8 mouse cellular contexts compared by ENCODE assay signal in genomic region chr4:132767914-132768876, GRCm38 (mm10). TPM values are rescaled to one million over a fixed set of nuclear protein-coding genes. Genes with fewer than 3 reads are reported as not detected.
A peak's percentile ranks its signal among the peaks of the same experiment; 100 is the strongest.
DNase-seq lines count a peak whose midpoint lies in the region; ATAC-seq and TF ChIP-seq lines count a peak whose summit lies in the region.

TSS of gene Rpa2 (plus strand) at chr4:132768332.

- H3K9me3 ChIP-seq in embryonic facial prominence, embryonic 14.5 days (ENCODE audit: control insufficient read depth, low read length) = no peaks in the 10 kb centered on the region
- H3K9me3 ChIP-seq in limb, embryonic 13.5 days = no peaks in the 10 kb centered on the region
- no peaks in the 10 kb centered on the region for H3K9me3 ChIP-seq in midbrain, embryonic 16.5 days (replicated peaks; ENCODE audit: control insufficient read depth, low read length, poor library complexity, severe bottlenecking)

- H3K4me2 ChIP-seq in embryonic facial prominence, embryonic 14.5 days (ENCODE audit: low read depth, low read length) = peak within 1 kb of the TSS; percentile 84
- H3K4me2 ChIP-seq in limb, embryonic 13.5 days (replicated peaks) = peak within 1 kb of the TSS; percentile 82
- H3K4me2 ChIP-seq in midbrain, embryonic 16.5 days (ENCODE audit: low read length) = peak within 1 kb of the TSS; percentile 95

- peak within 1 kb of the TSS; percentile 87 for H3K9ac ChIP-seq in embryonic facial prominence, embryonic 14.5 days (ENCODE audit: low read depth, low read length)
- peak within 1 kb of the TSS; percentile 74 for H3K9ac ChIP-seq in heart, adult 2 months (ENCODE audit: low read depth, low read length)
- H3K9ac ChIP-seq in limb, embryonic 13.5 days = peak within 1 kb of the TSS; percentile 89
- peak within 1 kb of the TSS; percentile 65 for H3K9ac ChIP-seq in midbrain, embryonic 16.5 days (ENCODE audit: low read depth, low read length)

- DNase-seq in 3T3-L1 (ENCODE audit: low read depth, low spot score) = peak; percentile 100
- DNase-seq in adrenal gland, postnatal 4 days (ENCODE audit: low spot score in 2 of 2) = peak; percentile 93 to 95
- DNase-seq in embryonic facial prominence, embryonic 14.5 days (ENCODE audit: low spot score) = peak; percentile 100
- peak; percentile 97 to 98 for DNase-seq in heart, adult 2 months
- peak; percentile 99 to 100 for DNase-seq in kidney, adult 8-10 months
- DNase-seq in spleen, postnatal 10 days (ENCODE audit: low spot score in 2 of 2) = peak; percentile 97 to 99

- H3K36me3 ChIP-seq in embryonic facial prominence, embryonic 14.5 days (ENCODE audit: control insufficient read depth, insufficient read depth, low read length) = peaks cover 32% of the 10 kb centered on the region
- H3K36me3 ChIP-seq in heart, adult 2 months (ENCODE audit: control insufficient read depth, insufficient read depth, low read length) = no peaks in the 10 kb centered on the region
- H3K36me3 ChIP-seq in limb, embryonic 13.5 days = peaks cover 32% of the 10 kb centered on the region
- no peaks in the 10 kb centered on the region for H3K36me3 ChIP-seq in midbrain, embryonic 16.5 days (ENCODE audit: control insufficient read depth, insufficient read depth, low read length)

- peak; percentile 76 for TF ChIP-seq EP300 in heart, adult 2 months (IDR thresholded peaks at IDR 0.05; ENCODE audit: insufficient read depth, low read depth, low read length)

- ATAC-seq in embryonic facial prominence, embryonic 14.5 days (ENCODE audit: low read depth) = peak; percentile 97
- peak; percentile 97 for ATAC-seq in limb, embryonic 13.5 days (ENCODE audit: low FRiP score, low read depth)
- peak; percentile 97 for ATAC-seq in midbrain, embryonic 16.5 days

- H3K4me3 ChIP-seq in embryonic facial prominence, embryonic 14.5 days (ENCODE audit: low read depth, low read length) = peak within 1 kb of the TSS; percentile 89
- H3K4me3 ChIP-seq in heart, adult 2 months = peak within 1 kb of the TSS; percentile 64
- H3K4me3 ChIP-seq in limb, embryonic 13.5 days = peak within 1 kb of the TSS; percentile 93
- peak within 1 kb of the TSS; percentile 82 for H3K4me3 ChIP-seq in midbrain, embryonic 16.5 days (ENCODE audit: low read depth, low read length)

- no peaks in the 10 kb centered on the region for H3K4me1 ChIP-seq in embryonic facial prominence, embryonic 14.5 days (ENCODE audit: control insufficient read depth, insufficient read depth, low read length)
- peaks cover 2% of the 10 kb centered on the region for H3K4me1 ChIP-seq in heart, adult 2 months (ENCODE audit: control insufficient read depth, insufficient read depth, low read length)
- peaks cover 10% of the 10 kb centered on the region for H3K4me1 ChIP-seq in limb, embryonic 13.5 days
- H3K4me1 ChIP-seq in midbrain, embryonic 16.5 days (ENCODE audit: control insufficient read depth, insufficient read depth, low read length) = peaks cover 8% of the 10 kb centered on the region

- under 1% methylated on average over 52 of the region's 71 CpGs for WGBS in embryonic facial prominence, embryonic 14.5 days
- under 1% methylated on average over 67 of the region's 71 CpGs for WGBS in heart, adult 2 months
- under 1% methylated on average over 71 of the region's 71 CpGs for WGBS in limb, embryonic 13.5 days
- under 1% methylated on average over 71 of the region's 71 CpGs for WGBS in midbrain, embryonic 16.5 days

- peak within 1 kb of the TSS; percentile 83 for H3K27ac ChIP-seq in embryonic facial prominence, embryonic 14.5 days (replicated peaks; ENCODE audit: low read depth, low read length)
- peak within 1 kb of the TSS; percentile 74 for H3K27ac ChIP-seq in heart, adult 2 months
- no peak within 1 kb of the TSS; the same call in 1 of the 2 replicates for H3K27ac ChIP-seq in limb, embryonic 13.5 days
- no peak within 1 kb of the TSS for H3K27ac ChIP-seq in midbrain, embryonic 16.5 days (ENCODE audit: low read length)

- no peaks in the 10 kb centered on the region for H3K27me3 ChIP-seq in embryonic facial prominence, embryonic 14.5 days (replicated peaks; ENCODE audit: control insufficient read depth, insufficient read depth, low read length)
- H3K27me3 ChIP-seq in heart, adult 2 months (ENCODE audit: control insufficient read depth, insufficient read depth, low read length) = no peaks in the 10 kb centered on the region
- H3K27me3 ChIP-seq in limb, embryonic 13.5 days = no peaks in the 10 kb centered on the region
- H3K27me3 ChIP-seq in midbrain, embryonic 16.5 days (ENCODE audit: control insufficient read depth, insufficient read depth, low read depth, low read length) = no peaks in the 10 kb centered on the region

- intact Hi-C loops in heart, adult 2 months (cut with DNase I) = no loop called here

- TF ChIP-seq POLR2A in heart, adult 2 months (IDR thresholded peaks at IDR 0.05; ENCODE audit: insufficient read depth, low read depth, low read length) = peak; percentile 48

- no peak for TF ChIP-seq CTCF in heart, adult 2 months (IDR thresholded peaks at IDR 0.05)

- no peaks in the 10 kb centered on the region for H3K79me2 ChIP-seq in heart, adult 2 months (replicated peaks; ENCODE audit: control insufficient read depth, insufficient read depth, low read length)

RNA-seq across cellular contexts. Expression of gene Rpa2, which starts in this region (rescaled TPM):
- total RNA-seq in adrenal gland, postnatal 4 days (2021) = 10 to 100 TPM; 31.9 to 38.5 TPM
- polyA plus RNA-seq in embryonic facial prominence, embryonic 14.5 days (2014; fragmentation: Nextera tagmentation; extraction: Ambion mirVana) = 94.9 and 109 TPM in 2 replicates
- total RNA-seq in heart, adult 2 months (2021) = 10 to 100 TPM; 10.5 to 12.4 TPM
- 9.9 and 14.9 TPM in 2 replicates for polyA plus RNA-seq in heart, adult 2 months (2012; rRNA removed)
- 123 and 126 TPM in 2 replicates for polyA plus RNA-seq in limb, embryonic 13.5 days (2015; fragmentation: Nextera tagmentation; extraction: Ambion mirVana)
- 31.6 and 31.7 TPM in 2 replicates for polyA plus RNA-seq in midbrain, embryonic 16.5 days (2015; fragmentation: Nextera tagmentation; extraction: Ambion mirVana)

Comparison
In these comparisons a context has a peak if more than half of its experiments do, and no peak if none do; other contexts are left out.
1. H3K27ac ChIP-seq: peak in embryonic facial prominence, embryonic 14.5 days (single experiment) and heart, adult 2 months (single experiment); none in limb, embryonic 13.5 days (single experiment) and midbrain, embryonic 16.5 days (single experiment).
2. Peak in every context shown above with its lines, with median percentiles within 50 percentile points of each other: DNase-seq, ATAC-seq, H3K4me2 ChIP-seq, H3K4me3 ChIP-seq and H3K9ac ChIP-seq.